Mouse (Mus musculus): ENCODE data around the gene Hrasls.

GRCm38 (mm10) chr16:29208841-29209240 lies 654 bp upstream of the Hrasls start:
- no peak for TF ChIP-seq CTCF (IDR thresholded peaks at IDR 0.05; ENCODE audit: low read depth)
- no peak for TF ChIP-seq EP300 (IDR thresholded peaks at IDR 0.05; ENCODE audit: low read depth)

Data from heart, postnatal 0 days (tissue).